Mouse (Mus musculus) lung, embryonic 16.5 days (tissue): Measurements from ENCODE around the gene BC051665. TPM values are rescaled to one million over a fixed set of nuclear protein-coding genes. Genes with fewer than 3 reads are reported as not detected.

ENCODE experiments used
- ATAC-seq: fragments of 200-750 bp; cut with Nextera tagmentation; 2 replicates; pipeline ENCODE4 v1.8.0; 2017; ENCODE audit warnings: low read depth, mild to moderate bottlenecking, moderate library complexity
- H3K27ac ChIP-seq: fragments of 300-500 bp; sonication (generic); 2 replicates; pipeline ENCODE4 v1.5.1; 2014; ENCODE audit warnings: mild to moderate bottlenecking, control low read depth, low read length
- H3K27me3 ChIP-seq: fragments of 300-500 bp; sonication (generic); 2 replicates; pipeline ENCODE4 v1.6.1; 2014; ENCODE audit warnings: low read depth, low read length, mixed read lengths; ENCODE audit not compliant: control insufficient read depth, insufficient read depth
- H3K36me3 ChIP-seq: fragments of 300-500 bp; sonication (generic); 2 replicates; pipeline ENCODE4 v1.6.1; 2014; ENCODE audit warnings: low read length; ENCODE audit not compliant: control insufficient read depth, insufficient read depth
- H3K4me1 ChIP-seq: fragments of 300-500 bp; sonication (generic); replicated peaks from 2 replicates; pipeline ENCODE4 v1.6.1; 2014; ENCODE audit warnings: low read length, mixed read lengths; ENCODE audit not compliant: control insufficient read depth, insufficient read depth
- H3K4me2 ChIP-seq: fragments of 300-500 bp; sonication (generic); 2 replicates; pipeline ENCODE4 v1.6.1; 2014; ENCODE audit warnings: low read depth, low read length, control low read depth
- H3K4me3 ChIP-seq: fragments of 300-500 bp; sonication (generic); 2 replicates; pipeline ENCODE4 v1.5.1; 2014; ENCODE audit warnings: mild to moderate bottlenecking, low read length, control low read depth
- H3K9ac ChIP-seq: fragments of 300-500 bp; sonication (generic); 2 replicates; pipeline ENCODE4 v1.6.1; 2014; ENCODE audit warnings: low read length, control low read depth
- H3K9me3 ChIP-seq: fragments of 300-500 bp; sonication (generic); 2 replicates; pipeline ENCODE4 v1.6.1; 2016; ENCODE audit warnings: low read length; ENCODE audit not compliant: control insufficient read depth
- WGBS: fragments of 180-500 bp; shearing (Covaris S2); extraction: QIAGEN DNeasy Blood & Tissue Kit; methylation state at CpG from one replicate; pipeline ENCODE4 v1.1.7; 2014; 5-methylcytosine and 5-hydroxymethylcytosine counted together
- polyA plus RNA-seq: library from polyadenylated mRNA; unstranded; fragments of >200 nt; fragmentation: Nextera tagmentation; extraction: Ambion mirVana; gene quantifications from 2 replicates; pipeline ENCODE4 v1.2.1, GENCODE M21; 2015

Gene BC051665
- polyA plus RNA-seq, 1 experiment from 2014 or later, result not detected

GRCm38 (mm10) chr13:60783301-60783700 is 2.9 kb downstream of the BC051665 start:
- ATAC-seq, result no peak
- H3K4me1 ChIP-seq, result no peaks in the 10 kb centered on the region
- H3K4me2 ChIP-seq, result no peak overlapping the region
- H3K9me3 ChIP-seq, result no peaks in the 10 kb centered on the region
- no peaks in the 10 kb centered on the region for H3K36me3 ChIP-seq
- 79% methylated on average over 7 of the region's 7 CpGs for WGBS
- no peaks in the 10 kb centered on the region for H3K27me3 ChIP-seq
- H3K27ac ChIP-seq, result no peak overlapping the region
- H3K4me3 ChIP-seq, result no peak overlapping the region
- no peak overlapping the region for H3K9ac ChIP-seq

GRCm38 (mm10) chr13:60780534-60780933 is 5.6 kb downstream of the BC051665 start:
- H3K27me3 ChIP-seq, result no peaks in the 10 kb centered on the region
- no peaks in the 10 kb centered on the region for H3K4me1 ChIP-seq
- 71% methylated on average over 3 of the region's 3 CpGs for WGBS
- no peak overlapping the region for H3K4me2 ChIP-seq
- H3K9ac ChIP-seq, result no peak overlapping the region
- no peak overlapping the region for H3K4me3 ChIP-seq
- H3K9me3 ChIP-seq, result no peaks in the 10 kb centered on the region
- H3K27ac ChIP-seq, result no peak overlapping the region
- ATAC-seq, result no peak
- no peaks in the 10 kb centered on the region for H3K36me3 ChIP-seq

- H3K9ac ChIP-seq, result no peak overlapping the region
- H3K9me3 ChIP-seq, result no peaks in the 10 kb centered on the region
- no peak for ATAC-seq
- H3K36me3 ChIP-seq, result peaks cover 18% of the 10 kb centered on the region
- no peak overlapping the region for H3K4me2 ChIP-seq
- no peak overlapping the region for H3K27ac ChIP-seq
- 94% methylated on average over 17 of the region's 17 CpGs for WGBS
- no peak overlapping the region for H3K4me3 ChIP-seq
- H3K4me1 ChIP-seq, result no peaks in the 10 kb centered on the region
- H3K27me3 ChIP-seq, result no peaks in the 10 kb centered on the region
These were observed 25.0 kb downstream of the BC051665 start for GRCm38 (mm10) chr13:60761161-60761560.

- ATAC-seq, result 0 out of 2 replicates have a peak, but pooled peaks have one; percentile 17
- Histone ChIP-seq H3K4me1 (no peaks in the 10 kb centered on the region), H3K4me3 (no peak overlapping the region), H3K36me3 (peaks cover 18% of the 10 kb centered on the region), H3K9ac (no peak overlapping the region), H3K9me3 (no peaks in the 10 kb centered on the region), H3K27ac (no peak overlapping the region), H3K27me3 (no peaks in the 10 kb centered on the region), H3K4me2 (no peak overlapping the region)
- 84% methylated on average over 12 of the region's 12 CpGs for WGBS
These were observed 25.8 kb downstream of the BC051665 start for GRCm38 (mm10) chr13:60760392-60760791.

- H3K9ac ChIP-seq, result no peak overlapping the region
- H3K9me3 ChIP-seq, result no peaks in the 10 kb centered on the region
- no peak overlapping the region for H3K4me3 ChIP-seq
- H3K36me3 ChIP-seq, result peaks cover 22% of the 10 kb centered on the region
- ATAC-seq, result no peak
- 27% methylated on average over 6 of the region's 6 CpGs for WGBS
- no peak overlapping the region for H3K4me2 ChIP-seq
- no peaks in the 10 kb centered on the region for H3K27me3 ChIP-seq
- no peaks in the 10 kb centered on the region for H3K4me1 ChIP-seq
- H3K27ac ChIP-seq, result no peak overlapping the region
These were observed 27.0 kb downstream of the BC051665 start for GRCm38 (mm10) chr13:60759136-60759535.

- no peak for ATAC-seq
- H3K4me3 ChIP-seq, result no peak overlapping the region
- no peaks in the 10 kb centered on the region for H3K27me3 ChIP-seq
- peaks cover 32% of the 10 kb centered on the region for H3K36me3 ChIP-seq
- no peak overlapping the region for H3K27ac ChIP-seq
- H3K4me1 ChIP-seq, result no peaks in the 10 kb centered on the region
- H3K9me3 ChIP-seq, result no peaks in the 10 kb centered on the region
- H3K4me2 ChIP-seq, result no peak overlapping the region
- no peak overlapping the region for H3K9ac ChIP-seq
- WGBS, result 78% methylated on average over 13 of the region's 13 CpGs
These were observed 28.9 kb downstream of the BC051665 start for GRCm38 (mm10) chr13:60757292-60757691.

GRCm38 (mm10) chr13:60755251-60755650 is 30.9 kb downstream of the BC051665 start:
- Histone ChIP-seq H3K27ac (no peak overlapping the region), H3K9me3 (no peaks in the 10 kb centered on the region)
- 61% methylated on average over 2 of the region's 2 CpGs for WGBS

GRCm38 (mm10) chr13:60753216-60753615 is 32.9 kb downstream of the BC051665 start:
- peaks cover 33% of the 10 kb centered on the region for H3K36me3 ChIP-seq

More at GRCm38 (mm10) chr13:60755251-60755650, 30.9 kb downstream of the BC051665 start:
- no peak for ATAC-seq
- H3K27me3 ChIP-seq, result no peaks in the 10 kb centered on the region
- H3K4me3 ChIP-seq, result no peak overlapping the region
- no peak overlapping the region for H3K4me2 ChIP-seq
- no peaks in the 10 kb centered on the region for H3K4me1 ChIP-seq
- H3K9ac ChIP-seq, result no peak overlapping the region
- peaks cover 30% of the 10 kb centered on the region for H3K36me3 ChIP-seq

GRCm38 (mm10) chr13:60750930-60751329 is 35.2 kb downstream of the BC051665 start:
- H3K9ac ChIP-seq, result no peak overlapping the region
- no peak overlapping the region for H3K27ac ChIP-seq
- H3K4me3 ChIP-seq, result no peak overlapping the region
- H3K36me3 ChIP-seq, result peaks cover 33% of the 10 kb centered on the region
- H3K27me3 ChIP-seq, result no peaks in the 10 kb centered on the region
- no peak for ATAC-seq
- WGBS, result 89% methylated on average over 7 of the region's 7 CpGs
- H3K9me3 ChIP-seq, result no peaks in the 10 kb centered on the region
- H3K4me1 ChIP-seq, result no peaks in the 10 kb centered on the region
- no peak overlapping the region for H3K4me2 ChIP-seq

More at GRCm38 (mm10) chr13:60753216-60753615, 32.9 kb downstream of the BC051665 start:
- Histone ChIP-seq H3K4me2 (no peak overlapping the region), H3K27me3 (no peaks in the 10 kb centered on the region), H3K9ac (no peak overlapping the region), H3K9me3 (no peaks in the 10 kb centered on the region), H3K27ac (no peak overlapping the region), H3K4me1 (no peaks in the 10 kb centered on the region), H3K4me3 (no peak overlapping the region)
- 90% methylated on average over 6 of the region's 6 CpGs for WGBS
- no peak for ATAC-seq

- peaks cover 29% of the 10 kb centered on the region for H3K36me3 ChIP-seq
- WGBS, result 88% methylated on average over 2 of the region's 2 CpGs
- ATAC-seq, result no peak
- no peaks in the 10 kb centered on the region for H3K27me3 ChIP-seq
- no peak overlapping the region for H3K9ac ChIP-seq
- no peaks in the 10 kb centered on the region; the same call in 1 of the 2 replicates for H3K4me1 ChIP-seq
- no peaks in the 10 kb centered on the region for H3K9me3 ChIP-seq
- no peak overlapping the region for H3K4me2 ChIP-seq
- H3K4me3 ChIP-seq, result no peak overlapping the region
- no peak overlapping the region for H3K27ac ChIP-seq
These were observed 37.6 kb downstream of the BC051665 start for GRCm38 (mm10) chr13:60748556-60748955.
